Mouse (Mus musculus) urinary bladder, adult 18-20 months (tissue): ENCODE measurements around the gene Olfr204.
"Not testable (repeated sequence)": the region's sequence is repeated elsewhere in the genome, so short reads cannot be mapped to it uniquely, and the experiment has no call there.

Experiments
- DNase-seq, 2 experiments: peaks; one replicate each; pipeline ENCODE4 v3.0.0; 2022; ENCODE audit warnings: low spot score in 2 of 2, mixed read lengths in 2 of 2

Gene Olfr204

GRCm38 (mm10) chr16:59318148-59318547 lies at the start of gene Olfr204:
Gene Olfr204, minus strand, starts transcription at chr16:59318248.
- no peak for DNase-seq

GRCm38 (mm10) chr16:59363893-59364292 lies 45.8 kb upstream of the Olfr204 start, which contains the start of gene Olfr209:
Gene Olfr209, minus strand, starts transcription at chr16:59363993.
- no peak for DNase-seq

GRCm38 (mm10) chr16:59349146-59349545 lies 31.1 kb upstream of the Olfr204 start, which contains the start of gene Olfr206:
Gene Olfr206, minus strand, starts transcription at chr16:59349246.
- DNase-seq, result no peak

GRCm38 (mm10) chr16:59331038-59331437 lies 13.0 kb upstream of the Olfr204 start, which contains the start of gene Olfr205:
Gene Olfr205, minus strand, starts transcription at chr16:59331138.
- no peak for DNase-seq

- DNase-seq, result not testable (repeated sequence)
These were observed 5.2 kb upstream of the Olfr204 start for GRCm38 (mm10) chr16:59323262-59323661.

- no peak for DNase-seq
These were observed 19.5 kb downstream of the Olfr204 start, which contains the start of gene Olfr203 for GRCm38 (mm10) chr16:59298581-59298980. Gene Olfr203, plus strand, starts transcription at chr16:59298881.

GRCm38 (mm10) chr16:59287576-59287975 lies 30.5 kb downstream of the Olfr204 start:
- not testable (repeated sequence) for DNase-seq

- DNase-seq, result no peak
These were observed 31.4 kb downstream of the Olfr204 start, which contains the start of gene Olfr202 for GRCm38 (mm10) chr16:59286693-59287092. Gene Olfr202, minus strand, starts transcription at chr16:59286793.

- no peak for DNase-seq
These were observed 34.6 kb downstream of the Olfr204 start for GRCm38 (mm10) chr16:59283476-59283875.

- DNase-seq, result no peak
These were observed 37.5 kb downstream of the Olfr204 start for GRCm38 (mm10) chr16:59280542-59280941.

GRCm38 (mm10) chr16:59272532-59272931 lies 45.5 kb downstream of the Olfr204 start, which contains the start of gene Olfr201:
Gene Olfr201, minus strand, starts transcription at chr16:59272632.
- DNase-seq, result not testable (repeated sequence)

GRCm38 (mm10) chr16:59269097-59269496 lies 49.0 kb downstream of the Olfr204 start:
- not testable (repeated sequence) for DNase-seq
